Mouse (Mus musculus): ENCODE measurements around the gene Pde4dip.

GRCm38 (mm10) chr3:97699061-97699460 is 189.4 kb downstream of the Pde4dip start:
- TF ChIP-seq GATA1 (IDR thresholded peaks at IDR 0.05; ENCODE audit: low read length), result no peak
- TF ChIP-seq TAL1 (IDR thresholded peaks at IDR 0.05; ENCODE audit: low read length), result no peak

Data from erythroblast, embryonic 14.5 days (primary cell).